Comparison of ENCODE assay signal across 8 mouse cellular contexts in genomic region chr4:9770372-9771102, GRCm38 (mm10).
A peak's percentile ranks its signal among the peaks of the same experiment; 100 is the strongest.
DNase-seq lines count a peak whose midpoint lies in the region; ATAC-seq lines count a peak whose summit lies in the region.

No protein-coding gene starts in this region.

- H3K36me3 ChIP-seq in hindbrain, embryonic 15.5 days = no peaks in the 10 kb centered on the region

- H3K4me1 ChIP-seq in hindbrain, embryonic 15.5 days (replicated peaks) = no peaks in the 10 kb centered on the region

- peak overlapping the region; percentile 75 for H3K27ac ChIP-seq in hindbrain, embryonic 15.5 days (replicated peaks)

- DNase-seq in adrenal gland, adult (ENCODE audit: inconsistent age in 2 of 2, low spot score in 1 of 2) = peak; percentile 70 to 91
- peak; percentile 58 to 65 for DNase-seq in cerebellum, postnatal 36 days
- DNase-seq in gastrocnemius, adult 18-20 months (ENCODE audit: low spot score) = peak; percentile 50
- DNase-seq in left cerebral cortex, adult 8-10 months (ENCODE audit: low spot score in 2 of 2) = peak; percentile 8 to 14
- DNase-seq in right cerebral cortex, adult 2 months (ENCODE audit: low spot score in 2 of 2) = peak; percentile 20 to 35
- peak; percentile 60 for DNase-seq in urinary bladder, postnatal 14 days (ENCODE audit: low spot score)

- H3K4me2 ChIP-seq in hindbrain, embryonic 15.5 days = peak overlapping the region; percentile 96

- H3K4me3 ChIP-seq in hindbrain, embryonic 15.5 days = peak overlapping the region; percentile 62

- ATAC-seq in hindbrain, embryonic 15.5 days (ENCODE audit: low FRiP score, low read depth) = peak; percentile 90
- ATAC-seq in megakaryocyte, adult 5-6 weeks (ENCODE audit: poor library complexity, severe bottlenecking) = peak; percentile 92

- WGBS in hindbrain, embryonic 15.5 days = 2% methylated on average over 38 of the region's 38 CpGs

- H3K9ac ChIP-seq in hindbrain, embryonic 15.5 days = peak overlapping the region; percentile 56

- no peaks in the 10 kb centered on the region for H3K27me3 ChIP-seq in hindbrain, embryonic 15.5 days

- no peaks in the 10 kb centered on the region for H3K9me3 ChIP-seq in hindbrain, embryonic 15.5 days

Comparison
In these comparisons a context has a peak if more than half of its experiments do, and no peak if none do; other contexts are left out.
1. Peak in every context shown above with its lines: DNase-seq, ATAC-seq, H3K4me3 ChIP-seq and H3K27ac ChIP-seq.
2. DNase-seq: peak in every context shown above with its lines; median percentile 80 in adrenal gland, adult; 62 in cerebellum, postnatal 36 days; 60 in urinary bladder, postnatal 14 days; 50 in gastrocnemius, adult 18-20 months; 28 in right cerebral cortex, adult 2 months; 11 in left cerebral cortex, adult 8-10 months.